Mouse (Mus musculus): ENCODE measurements around the gene Fyb.

DNA sequence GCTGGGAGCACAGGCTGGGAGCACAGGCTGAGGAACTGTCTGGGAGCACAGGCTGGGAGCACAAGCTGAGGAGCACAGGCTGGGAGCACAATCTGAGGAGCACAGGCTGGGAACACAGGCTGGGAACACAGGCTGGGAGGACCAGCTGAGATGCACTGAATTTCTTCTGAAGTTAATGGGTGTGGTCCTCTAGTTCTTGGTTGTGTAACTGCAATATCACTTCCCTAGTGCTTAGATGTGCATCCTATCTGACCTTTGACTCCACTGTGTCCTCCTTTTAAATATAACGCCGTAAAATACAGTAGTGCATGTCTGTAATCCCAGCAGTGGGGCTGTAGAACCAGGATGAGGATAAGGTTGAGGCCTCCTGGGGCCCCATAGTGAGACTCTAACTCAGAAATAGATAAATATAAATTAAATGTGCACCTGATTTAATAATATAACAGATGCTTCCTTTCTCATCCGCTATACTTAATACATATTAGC, 11.2 kb downstream of the Fyb start:
- TF ChIP-seq CTCF (IDR thresholded peaks at IDR 0.05; ENCODE audit: borderline replicate concordance, extremely low read depth, insufficient read depth, insufficient read length) (no peak), POLR2A (IDR thresholded peaks at IDR 0.05; ENCODE audit: borderline replicate concordance, extremely low read depth, insufficient read depth, insufficient read length, poor library complexity, severe bottlenecking) (no peak)

Measured in brain, embryonic 14.5 days (tissue).